Mouse (Mus musculus): ENCODE measurements at regions not wholly inside any gene's neighbourhood (a gene's known extent, or its start where the extent isn't known, plus 50 kb on each side); places are given as distances from the start of the nearest gene placed in this dataset.

DNA sequence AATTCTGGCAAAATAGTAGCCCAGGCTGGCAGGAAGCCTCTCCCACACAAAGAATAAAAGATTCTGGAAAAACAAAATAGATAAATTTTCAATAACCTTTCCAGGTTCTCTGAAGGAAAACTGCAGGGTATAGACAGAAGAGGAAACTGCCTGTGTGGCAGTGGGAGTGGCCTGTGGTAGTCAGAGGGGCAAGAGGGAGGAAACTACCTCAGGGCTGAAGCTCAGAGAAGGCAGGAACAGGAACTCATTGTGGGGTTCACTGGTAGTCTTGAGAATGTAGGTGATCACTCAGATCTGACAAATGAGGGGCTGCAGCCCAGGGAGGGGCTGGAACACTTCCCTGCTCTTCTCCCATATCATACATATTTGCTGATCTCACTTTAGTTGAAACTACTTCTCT is 118.0 kb upstream of the Ufm1 start:
- Histone ChIP-seq H3K36me3 (ENCODE audit: control insufficient read depth, insufficient read depth, low read length) (no peaks in the 10 kb centered on the region), H3K9me3 (ENCODE audit: control insufficient read depth, low read length) (no peaks in the 10 kb centered on the region), H3K9ac (ENCODE audit: low read depth, low read length) (no peak overlapping the region), H3K4me3 (ENCODE audit: low read depth, low read length) (no peak overlapping the region), H3K27me3 (ENCODE audit: control insufficient read depth, insufficient read depth, low read length) (no peaks in the 10 kb centered on the region), H3K27ac (ENCODE audit: low read depth, low read length) (no peak overlapping the region), H3K4me1 (replicated peaks; ENCODE audit: control insufficient read depth, insufficient read depth, low read length) (no peaks in the 10 kb centered on the region), H3K4me2 (replicated peaks; ENCODE audit: low read depth, low read length) (no peak overlapping the region)
- DNase-seq (ENCODE audit: low spot score) (no peak), ATAC-seq (ENCODE audit: low FRiP score) (no peak)

DNA sequence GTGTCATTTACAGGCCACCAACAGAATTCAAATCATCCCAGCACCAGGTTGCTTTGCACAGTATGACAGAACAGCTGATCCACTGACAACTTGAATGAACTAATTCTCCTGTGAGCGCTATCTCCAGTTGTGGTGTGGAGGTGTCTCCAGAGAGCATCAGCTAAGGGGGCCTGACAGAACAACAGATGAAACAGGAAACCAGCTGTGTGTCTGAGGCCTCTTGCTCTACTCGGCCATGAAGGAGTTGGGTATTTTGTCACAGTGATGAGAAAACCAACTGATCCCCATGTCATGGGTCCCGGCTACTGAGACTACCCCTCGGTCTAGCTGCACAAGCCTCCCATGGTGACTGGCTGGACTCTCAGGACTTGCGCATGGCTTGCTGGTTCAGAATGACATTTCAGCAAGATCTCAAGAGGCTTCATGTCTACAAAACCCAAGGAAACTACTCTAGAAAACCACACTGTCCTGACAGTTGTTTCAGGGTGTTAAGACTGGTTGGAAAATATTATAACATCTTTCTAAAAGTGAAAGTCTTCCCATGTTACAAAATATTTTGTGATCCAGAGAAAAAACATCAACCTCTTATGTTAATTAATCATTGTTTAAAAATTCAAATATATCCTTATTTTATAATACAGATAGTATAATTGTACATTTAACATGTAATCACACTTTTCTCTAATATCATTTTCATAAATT is 113.9 kb upstream of the Ufm1 start:
- Histone ChIP-seq H3K9me3 (ENCODE audit: control insufficient read depth, low read length) (no peaks in the 10 kb centered on the region), H3K36me3 (ENCODE audit: control insufficient read depth, insufficient read depth, low read length) (no peaks in the 10 kb centered on the region), H3K4me2 (replicated peaks; ENCODE audit: low read depth, low read length) (no peak overlapping the region), H3K27me3 (ENCODE audit: control insufficient read depth, insufficient read depth, low read length) (no peaks in the 10 kb centered on the region), H3K4me3 (ENCODE audit: low read depth, low read length) (no peak overlapping the region), H3K27ac (ENCODE audit: low read depth, low read length) (no peak overlapping the region), H3K4me1 (replicated peaks; ENCODE audit: control insufficient read depth, insufficient read depth, low read length) (no peaks in the 10 kb centered on the region), H3K9ac (ENCODE audit: low read depth, low read length) (no peak overlapping the region)
- 73% methylated on average over 5 of the region's 5 CpGs for WGBS
- ATAC-seq (ENCODE audit: low FRiP score) (no peak), DNase-seq (ENCODE audit: low spot score) (no peak)

DNA sequence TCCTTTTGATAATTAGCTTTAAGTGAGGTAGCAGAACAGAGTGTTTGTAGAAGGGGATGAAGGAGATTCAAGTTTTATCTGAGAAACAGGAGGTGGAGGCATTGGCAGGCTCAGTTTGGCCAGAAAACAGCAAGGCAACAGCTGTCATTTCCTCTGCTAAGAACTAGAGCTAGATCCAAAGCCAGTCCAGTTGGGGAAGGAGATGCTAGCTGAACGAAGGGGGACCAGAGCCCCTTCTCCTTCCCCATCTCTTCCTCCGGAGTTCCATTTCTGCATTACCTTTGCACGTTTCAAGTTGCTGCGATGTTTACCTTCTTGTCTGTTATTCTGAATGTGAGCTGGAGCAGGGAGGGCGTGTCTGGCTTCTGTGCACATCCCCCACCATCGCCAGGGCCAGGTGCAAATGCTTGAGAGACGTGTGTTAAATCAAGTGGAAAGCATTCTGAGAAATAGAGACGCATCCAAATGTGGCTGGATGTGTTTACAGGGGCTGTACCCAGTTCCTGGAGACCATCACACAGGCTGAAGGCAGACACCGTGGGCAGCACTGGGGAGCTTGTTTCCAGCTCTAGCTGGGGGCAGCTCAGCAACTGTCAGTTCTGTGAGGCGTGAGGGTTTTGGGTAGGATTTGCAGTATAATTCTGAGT is 111.4 kb upstream of the Ufm1 start:
- H3K27me3 ChIP-seq (ENCODE audit: control insufficient read depth, insufficient read depth, low read length): no peaks in the 10 kb centered on the region
- no peak overlapping the region for H3K4me2 ChIP-seq (replicated peaks; ENCODE audit: low read depth, low read length)
- H3K9ac ChIP-seq (ENCODE audit: low read depth, low read length): no peak overlapping the region
- no peak overlapping the region for H3K27ac ChIP-seq (ENCODE audit: low read depth, low read length)
- no peak overlapping the region for H3K4me3 ChIP-seq (ENCODE audit: low read depth, low read length)
- no peak for ATAC-seq (ENCODE audit: low FRiP score)
- no peaks in the 10 kb centered on the region for H3K9me3 ChIP-seq (ENCODE audit: control insufficient read depth, low read length)
- H3K36me3 ChIP-seq (ENCODE audit: control insufficient read depth, insufficient read depth, low read length): no peaks in the 10 kb centered on the region
- 45% methylated on average over 10 of the region's 10 CpGs for WGBS
- DNase-seq (ENCODE audit: low spot score): no peak
- no peaks in the 10 kb centered on the region for H3K4me1 ChIP-seq (replicated peaks; ENCODE audit: control insufficient read depth, insufficient read depth, low read length)

DNA sequence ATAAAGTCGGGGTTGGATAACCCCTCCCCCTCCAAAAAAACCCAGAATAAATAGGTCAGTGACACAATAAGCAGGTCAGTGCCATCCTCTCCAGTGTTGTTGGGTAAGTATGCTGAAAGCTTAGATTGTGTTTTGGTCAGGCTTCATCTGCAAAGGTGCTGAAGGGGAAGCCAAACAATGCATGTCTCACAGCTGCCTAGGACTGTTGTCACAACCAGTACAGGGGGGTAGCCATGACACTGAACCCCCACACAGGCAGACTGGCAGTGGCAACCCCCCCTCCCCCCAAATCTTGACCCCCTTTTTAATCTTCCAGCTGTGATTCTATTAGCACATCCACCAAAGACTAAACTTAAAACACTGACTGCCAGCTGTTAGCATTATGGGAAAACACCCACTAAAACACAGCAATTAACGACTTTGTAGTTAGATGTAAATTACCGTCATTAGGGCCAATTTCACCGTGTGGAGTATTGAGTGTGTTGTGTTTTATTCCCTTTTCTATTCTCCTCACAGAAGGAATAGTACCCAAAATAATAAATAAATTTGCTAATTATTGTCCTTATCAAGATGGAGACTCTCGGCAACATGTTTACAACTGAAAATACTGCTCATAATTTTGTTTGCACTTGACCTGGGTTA is 105.5 kb upstream of the Ufm1 start:
- 79% methylated on average over 5 of the region's 5 CpGs for WGBS
- Histone ChIP-seq H3K27ac (ENCODE audit: low read depth, low read length) (no peak overlapping the region), H3K4me1 (replicated peaks; ENCODE audit: control insufficient read depth, insufficient read depth, low read length) (no peaks in the 10 kb centered on the region), H3K9ac (ENCODE audit: low read depth, low read length) (no peak overlapping the region), H3K9me3 (ENCODE audit: control insufficient read depth, low read length) (no peaks in the 10 kb centered on the region), H3K27me3 (ENCODE audit: control insufficient read depth, insufficient read depth, low read length) (no peaks in the 10 kb centered on the region), H3K4me3 (ENCODE audit: low read depth, low read length) (no peak overlapping the region), H3K4me2 (replicated peaks; ENCODE audit: low read depth, low read length) (no peak overlapping the region), H3K36me3 (ENCODE audit: control insufficient read depth, insufficient read depth, low read length) (no peaks in the 10 kb centered on the region)
- ATAC-seq (ENCODE audit: low FRiP score) (no peak), DNase-seq (ENCODE audit: low spot score) (no peak)

DNA sequence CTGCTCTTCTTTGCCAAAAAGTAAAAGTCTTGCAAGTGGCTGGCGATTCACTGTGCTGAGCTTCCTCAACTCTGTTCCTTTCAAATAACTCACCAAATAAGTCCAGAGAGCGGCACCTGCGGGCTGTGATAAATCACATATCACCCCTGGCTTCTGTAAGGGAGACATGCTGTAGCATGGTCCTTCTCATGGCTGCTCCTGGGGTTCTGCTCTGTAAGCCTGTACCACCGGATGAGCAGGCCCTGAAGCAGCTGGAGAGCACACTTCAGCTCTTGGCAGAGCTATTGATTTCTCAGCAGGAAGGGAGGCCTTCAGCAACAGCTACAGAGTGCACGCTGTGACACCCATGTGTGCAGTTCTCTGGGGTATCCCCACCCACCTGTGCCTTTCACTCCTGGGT is 101.5 kb upstream of the Ufm1 start:
- Histone ChIP-seq H3K4me1 (replicated peaks; ENCODE audit: control insufficient read depth, insufficient read depth, low read length) (no peaks in the 10 kb centered on the region), H3K4me3 (ENCODE audit: low read depth, low read length) (no peak overlapping the region), H3K27me3 (ENCODE audit: control insufficient read depth, insufficient read depth, low read length) (no peaks in the 10 kb centered on the region), H3K4me2 (replicated peaks; ENCODE audit: low read depth, low read length) (no peak overlapping the region), H3K36me3 (ENCODE audit: control insufficient read depth, insufficient read depth, low read length) (no peaks in the 10 kb centered on the region), H3K9me3 (ENCODE audit: control insufficient read depth, low read length) (no peaks in the 10 kb centered on the region), H3K27ac (ENCODE audit: low read depth, low read length) (no peak overlapping the region), H3K9ac (ENCODE audit: low read depth, low read length) (no peak overlapping the region)
- WGBS: 62% methylated on average over 5 of the region's 5 CpGs
- ATAC-seq (ENCODE audit: low FRiP score) (no peak), DNase-seq (ENCODE audit: low spot score) (no peak)

DNA sequence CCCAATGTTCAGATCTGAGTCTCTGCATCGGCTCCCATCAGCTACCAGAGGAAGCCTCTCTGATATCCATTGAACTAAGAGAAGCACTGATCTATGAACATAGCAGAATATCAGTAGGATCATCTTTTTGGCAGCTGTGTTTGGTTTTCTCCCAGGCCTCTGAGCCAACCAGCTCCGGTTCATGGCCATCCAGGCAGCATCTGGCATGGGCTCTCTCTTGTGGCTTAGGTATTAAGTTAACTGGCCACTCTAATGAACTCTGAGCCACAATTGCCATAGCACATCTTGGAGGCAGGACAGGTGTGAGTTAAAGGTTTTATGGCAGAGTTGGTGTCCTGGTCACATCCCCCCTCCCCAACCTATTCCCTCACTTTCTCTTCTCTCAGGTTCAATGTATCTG is 90.2 kb upstream of the Ufm1 start:
- no peak overlapping the region for H3K27ac ChIP-seq (ENCODE audit: low read depth, low read length)
- ATAC-seq (ENCODE audit: low FRiP score): no peak
- H3K4me2 ChIP-seq (replicated peaks; ENCODE audit: low read depth, low read length): no peak overlapping the region
- no peaks in the 10 kb centered on the region for H3K27me3 ChIP-seq (ENCODE audit: control insufficient read depth, insufficient read depth, low read length)
- H3K36me3 ChIP-seq (ENCODE audit: control insufficient read depth, insufficient read depth, low read length): no peaks in the 10 kb centered on the region
- H3K9me3 ChIP-seq (ENCODE audit: control insufficient read depth, low read length): no peaks in the 10 kb centered on the region
- no peak for DNase-seq (ENCODE audit: low spot score)
- H3K9ac ChIP-seq (ENCODE audit: low read depth, low read length): no peak overlapping the region
- no peak overlapping the region for H3K4me3 ChIP-seq (ENCODE audit: low read depth, low read length)
- no peaks in the 10 kb centered on the region for H3K4me1 ChIP-seq (replicated peaks; ENCODE audit: control insufficient read depth, insufficient read depth, low read length)
- WGBS: 86% methylated on average over 2 of the region's 2 CpGs

DNA sequence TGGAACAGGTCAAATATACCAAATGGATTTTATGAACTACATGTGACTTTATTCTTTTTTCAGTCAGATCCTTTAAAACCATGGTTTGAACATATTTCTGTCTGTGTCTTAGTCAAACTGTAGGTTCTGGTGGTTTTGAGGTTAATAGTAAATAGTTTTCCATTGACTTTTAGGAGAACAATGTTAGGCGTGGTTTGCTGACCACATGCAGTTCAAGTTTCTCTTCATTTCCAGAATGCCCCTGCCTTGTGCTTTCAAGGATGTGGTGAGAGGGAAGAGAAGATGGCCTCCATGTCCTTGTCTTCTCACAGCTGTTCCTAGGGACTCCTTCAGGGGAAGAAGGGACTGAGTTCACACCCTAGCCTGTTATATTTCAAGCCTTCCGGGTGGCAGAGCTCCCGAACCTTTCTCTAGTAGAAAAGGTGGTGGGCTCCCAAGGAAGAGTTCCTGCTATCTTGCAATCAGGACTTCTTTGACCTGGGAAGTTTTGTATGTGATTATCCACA is 76.1 kb upstream of the Ufm1 start:
- no peaks in the 10 kb centered on the region for H3K27me3 ChIP-seq (ENCODE audit: control insufficient read depth, insufficient read depth, low read length)

DNA sequence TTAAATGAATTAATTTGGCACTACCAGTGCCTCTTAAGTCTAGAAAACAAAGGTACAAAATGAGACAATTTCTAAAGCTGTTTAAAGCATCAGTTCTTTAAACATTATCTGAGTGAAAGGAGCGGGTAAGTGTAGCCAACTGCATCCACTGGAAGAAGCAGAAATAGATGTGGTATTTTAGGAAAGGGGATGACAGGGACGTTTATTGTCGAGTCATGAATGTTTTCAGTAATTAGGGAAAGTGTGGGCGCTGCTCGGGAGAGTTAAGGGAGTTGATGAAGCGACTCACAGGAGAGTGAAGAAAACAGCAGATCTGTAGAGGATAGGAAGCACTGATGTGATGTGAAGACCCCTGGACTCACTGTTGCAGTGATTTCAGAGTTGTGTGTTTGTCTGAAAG is 68.1 kb upstream of the Ufm1 start:
- WGBS: 83% methylated on average over 6 of the region's 6 CpGs
- Histone ChIP-seq H3K4me1 (replicated peaks; ENCODE audit: control insufficient read depth, insufficient read depth, low read length) (no peaks in the 10 kb centered on the region), H3K9me3 (ENCODE audit: control insufficient read depth, low read length) (no peaks in the 10 kb centered on the region), H3K36me3 (ENCODE audit: control insufficient read depth, insufficient read depth, low read length) (no peaks in the 10 kb centered on the region), H3K4me2 (replicated peaks; ENCODE audit: low read depth, low read length) (no peak overlapping the region), H3K9ac (ENCODE audit: low read depth, low read length) (no peak overlapping the region), H3K27ac (ENCODE audit: low read depth, low read length) (no peak overlapping the region), H3K27me3 (ENCODE audit: control insufficient read depth, insufficient read depth, low read length) (no peaks in the 10 kb centered on the region), H3K4me3 (ENCODE audit: low read depth, low read length) (no peak overlapping the region)
- ATAC-seq (ENCODE audit: low FRiP score) (no peak), DNase-seq (ENCODE audit: low spot score) (no peak)

More for the DNA sequence above, 76.1 kb upstream of the Ufm1 start:
- Histone ChIP-seq H3K9me3 (ENCODE audit: control insufficient read depth, low read length) (no peaks in the 10 kb centered on the region), H3K36me3 (ENCODE audit: control insufficient read depth, insufficient read depth, low read length) (no peaks in the 10 kb centered on the region), H3K4me3 (ENCODE audit: low read depth, low read length) (no peak overlapping the region), H3K4me2 (replicated peaks; ENCODE audit: low read depth, low read length) (no peak overlapping the region), H3K27ac (ENCODE audit: low read depth, low read length) (no peak overlapping the region), H3K4me1 (replicated peaks; ENCODE audit: control insufficient read depth, insufficient read depth, low read length) (no peaks in the 10 kb centered on the region), H3K9ac (ENCODE audit: low read depth, low read length) (no peak overlapping the region)
- ATAC-seq (ENCODE audit: low FRiP score): no peak
- WGBS: 94% methylated on average over 3 of the region's 3 CpGs
- DNase-seq (ENCODE audit: low spot score): no peak

DNA sequence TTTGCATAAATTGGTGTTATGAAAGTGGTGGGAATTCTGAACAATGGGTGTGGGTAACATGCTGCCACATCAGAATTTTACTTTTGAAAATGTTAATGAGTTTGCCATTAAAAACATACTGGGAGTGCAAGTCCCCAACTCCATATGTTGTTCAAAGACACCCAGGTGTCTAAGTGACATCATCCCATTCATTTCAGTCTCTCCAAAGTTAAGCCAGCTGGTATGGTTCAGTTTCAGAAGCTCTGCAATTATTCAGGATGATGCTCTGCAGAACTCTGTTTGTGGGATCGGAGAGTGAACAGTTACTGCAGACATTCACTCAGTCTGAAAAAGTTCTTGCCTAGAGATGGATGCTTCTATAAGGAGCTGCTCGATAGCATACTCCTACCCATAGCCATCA is 56.3 kb upstream of the Ufm1 start:
- 95% methylated on average over 2 of the region's 2 CpGs for WGBS
- ATAC-seq (ENCODE audit: low FRiP score): no peak
- no peak for DNase-seq (ENCODE audit: low spot score)

More for the DNA sequence above, 56.3 kb upstream of the Ufm1 start:
- Histone ChIP-seq H3K27ac (ENCODE audit: low read depth, low read length) (no peak overlapping the region), H3K4me1 (replicated peaks; ENCODE audit: control insufficient read depth, insufficient read depth, low read length) (no peaks in the 10 kb centered on the region), H3K36me3 (ENCODE audit: control insufficient read depth, insufficient read depth, low read length) (no peaks in the 10 kb centered on the region), H3K27me3 (ENCODE audit: control insufficient read depth, insufficient read depth, low read length) (no peaks in the 10 kb centered on the region), H3K9me3 (ENCODE audit: control insufficient read depth, low read length) (no peaks in the 10 kb centered on the region), H3K4me2 (replicated peaks; ENCODE audit: low read depth, low read length) (no peak overlapping the region), H3K4me3 (ENCODE audit: low read depth, low read length) (no peak overlapping the region), H3K9ac (ENCODE audit: low read depth, low read length) (no peak overlapping the region)

Data from hindbrain, embryonic 11.5 days (tissue).